Mouse (Mus musculus) thymus, adult 18-20 months (tissue): ENCODE data around the gene Vamp2.

Source experiments
- DNase-seq, 2 experiments: peaks; one replicate each; pipeline ENCODE4 v3.0.0; 2022; ENCODE audit warnings: mixed read lengths in 2 of 2

Vamp2 gene

GRCm38 (mm10) chr11:69099915-69100345 lies 11.6 kb downstream of the Vamp2 start:
- DNase-seq = peak; percentile 86 to 92

- DNase-seq = no peak
Observed at GRCm38 (mm10) chr11:69100639-69101360, 12.5 kb downstream of the Vamp2 start.

GRCm38 (mm10) chr11:69101604-69102402 lies 13.5 kb downstream of the Vamp2 start:
- DNase-seq = no peak

- DNase-seq = no peak
Observed at GRCm38 (mm10) chr11:69102403-69102725, 14.1 kb downstream of the Vamp2 start.

GRCm38 (mm10) chr11:69103121-69103520 lies 14.8 kb downstream of the Vamp2 start:
- DNase-seq = no peak

- DNase-seq = peak in 1 of 2 experiments; percentile 2
Observed at GRCm38 (mm10) chr11:69103531-69104435, 15.5 kb downstream of the Vamp2 start.

GRCm38 (mm10) chr11:69104487-69104886 lies 16.2 kb downstream of the Vamp2 start:
- peak in 1 of 2 experiments; percentile 10 for DNase-seq

GRCm38 (mm10) chr11:69105227-69105626 lies 16.9 kb downstream of the Vamp2 start:
- DNase-seq = no peak

- no peak for DNase-seq
Observed at GRCm38 (mm10) chr11:69105796-69106195, 17.5 kb downstream of the Vamp2 start.

GRCm38 (mm10) chr11:69106299-69106698 lies 18.0 kb downstream of the Vamp2 start:
- DNase-seq = peak in 1 of 2 experiments; percentile 4

GRCm38 (mm10) chr11:69106842-69107241 lies 18.6 kb downstream of the Vamp2 start:
- no peak for DNase-seq

GRCm38 (mm10) chr11:69107676-69108075 lies 19.4 kb downstream of the Vamp2 start:
- peak in 1 of 2 experiments; percentile 3 for DNase-seq

GRCm38 (mm10) chr11:69108223-69108622 lies 19.9 kb downstream of the Vamp2 start:
- DNase-seq = no peak

GRCm38 (mm10) chr11:69109032-69109900 lies 21.0 kb downstream of the Vamp2 start:
- no peak for DNase-seq

- peak; percentile 65 to 74 for DNase-seq
Observed at GRCm38 (mm10) chr11:69110319-69111046, 22.2 kb downstream of the Vamp2 start.

- no peak for DNase-seq
Observed at GRCm38 (mm10) chr11:69111051-69111810, 22.9 kb downstream of the Vamp2 start.

GRCm38 (mm10) chr11:69111865-69112264 lies 23.6 kb downstream of the Vamp2 start:
- no peak for DNase-seq

GRCm38 (mm10) chr11:69114018-69114417 lies 25.7 kb downstream of the Vamp2 start:
- DNase-seq = no peak

GRCm38 (mm10) chr11:69114621-69115020 lies 26.3 kb downstream of the Vamp2 start:
- DNase-seq = no peak

- DNase-seq = peak in 1 of 2 experiments; percentile 4
Observed at GRCm38 (mm10) chr11:69116843-69117242, 28.6 kb downstream of the Vamp2 start.
